Mouse (Mus musculus): ENCODE data around the gene Mageh1. TPM values are rescaled to one million over a fixed set of nuclear protein-coding genes. Genes with fewer than 3 reads are reported as not detected.
"Not testable (repeated sequence)": the region's sequence is repeated elsewhere in the genome, so short reads cannot be mapped to it uniquely, and the experiment has no call there.

Mageh1 gene
- total RNA-seq (2021): 10 to 100 TPM; 12.4 to 30.4 TPM
- polyA plus RNA-seq (2012; rRNA removed): 5.8 and 6.0 TPM in 2 replicates
- long read RNA-seq, transcript Mageh1-201 (1 exons, 1,410 nt): major isoform, 18 of 18 reads
- long read RNA-seq, partial matches to known transcripts: 0 of 18 reads
- long read RNA-seq, other reads (novel, unspliced or antisense): 0 of 18 reads

- peak; percentile 87 for DNase-seq
Measured at GRCm38 (mm10) chrX:153037087-153037971, at the start of gene Mageh1. TSS of gene Mageh1 (minus strand) at chrX:153037575.

DNA sequence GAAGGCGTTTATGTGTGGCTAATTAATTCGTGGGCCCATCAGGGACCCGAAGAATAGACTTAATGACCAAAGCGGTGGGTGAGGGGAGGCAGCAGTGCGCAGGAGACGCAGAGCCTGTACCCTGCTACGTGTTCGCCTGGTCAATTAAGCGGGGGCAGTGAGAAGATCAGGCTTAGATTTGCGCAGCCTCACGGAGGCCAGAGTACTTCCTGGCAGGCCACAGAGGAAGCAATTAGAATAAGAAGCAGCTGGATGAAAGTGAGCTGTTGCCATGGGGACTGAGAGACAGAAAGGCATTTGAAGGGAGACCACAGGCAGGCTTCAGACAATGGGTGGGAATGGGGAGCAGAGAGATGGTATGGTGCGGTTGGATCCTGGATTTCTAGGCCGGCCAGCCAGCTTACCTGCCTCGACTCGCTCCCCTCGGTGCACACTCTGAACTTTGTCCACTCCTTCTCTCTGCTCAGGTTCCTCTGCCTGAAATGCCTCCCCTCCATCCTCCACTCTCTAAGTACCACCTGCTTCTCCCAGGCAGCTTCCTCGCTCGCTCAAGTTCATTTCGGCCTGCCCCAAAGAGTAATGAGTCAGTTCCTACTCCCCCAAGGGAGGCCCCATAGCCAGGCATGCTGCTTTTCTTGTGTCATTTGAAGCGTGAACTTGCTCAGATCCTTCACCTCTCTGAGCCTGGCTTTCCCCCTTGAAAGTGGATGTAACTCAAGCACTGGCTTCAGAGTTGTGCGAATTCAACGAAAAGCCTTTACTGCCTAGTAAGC lies 783 bp upstream of the Mageh1 start:
- DNase-seq: not testable (repeated sequence)

DNA sequence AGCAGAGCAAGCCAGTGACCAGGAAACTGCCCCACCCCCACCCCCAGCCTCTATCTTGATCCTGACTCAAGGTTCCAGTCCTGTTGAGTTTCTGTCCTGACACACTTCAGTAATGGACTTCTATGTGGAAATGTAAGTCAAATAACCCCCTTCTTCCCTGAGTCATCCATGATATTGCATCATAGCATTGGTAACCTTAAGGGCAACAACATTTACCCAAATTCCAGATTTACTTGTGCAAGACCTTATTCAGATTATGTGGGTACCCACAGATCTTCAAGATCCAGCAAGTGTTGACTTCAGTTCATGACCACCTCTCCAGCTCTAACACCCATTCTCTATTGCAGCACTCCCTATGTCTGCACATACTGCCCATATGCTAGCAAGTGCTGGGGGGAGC lies 5.8 kb downstream of the Mageh1 start:
- DNase-seq: not testable (repeated sequence)

DNA sequence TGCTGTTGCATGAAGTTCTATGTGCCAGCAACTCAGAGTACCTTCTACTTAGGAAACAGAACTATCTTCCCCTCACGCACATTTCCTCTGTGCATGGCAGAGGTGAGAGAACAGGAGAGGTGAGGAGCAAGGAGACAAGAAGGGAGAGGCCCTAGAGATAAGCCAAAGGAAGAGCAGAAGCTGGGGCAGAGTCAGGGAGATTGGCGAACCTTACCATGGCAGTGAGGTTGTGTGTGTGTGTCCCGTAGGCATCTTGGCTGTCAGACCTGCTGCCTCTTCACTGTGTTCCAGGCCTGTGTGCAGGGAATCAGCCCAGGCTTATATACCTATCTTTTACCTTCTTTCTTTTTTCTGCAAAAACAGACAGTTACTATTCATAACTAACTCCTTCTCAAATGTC lies 11.7 kb downstream of the Mageh1 start:
- not testable (repeated sequence) for DNase-seq

GRCm38 (mm10) chrX:153025255-153025654 lies 12.1 kb downstream of the Mageh1 start:
- DNase-seq: not testable (repeated sequence)

- DNase-seq: no peak
Measured at GRCm38 (mm10) chrX:153007685-153008047, 29.7 kb downstream of the Mageh1 start.

DNA sequence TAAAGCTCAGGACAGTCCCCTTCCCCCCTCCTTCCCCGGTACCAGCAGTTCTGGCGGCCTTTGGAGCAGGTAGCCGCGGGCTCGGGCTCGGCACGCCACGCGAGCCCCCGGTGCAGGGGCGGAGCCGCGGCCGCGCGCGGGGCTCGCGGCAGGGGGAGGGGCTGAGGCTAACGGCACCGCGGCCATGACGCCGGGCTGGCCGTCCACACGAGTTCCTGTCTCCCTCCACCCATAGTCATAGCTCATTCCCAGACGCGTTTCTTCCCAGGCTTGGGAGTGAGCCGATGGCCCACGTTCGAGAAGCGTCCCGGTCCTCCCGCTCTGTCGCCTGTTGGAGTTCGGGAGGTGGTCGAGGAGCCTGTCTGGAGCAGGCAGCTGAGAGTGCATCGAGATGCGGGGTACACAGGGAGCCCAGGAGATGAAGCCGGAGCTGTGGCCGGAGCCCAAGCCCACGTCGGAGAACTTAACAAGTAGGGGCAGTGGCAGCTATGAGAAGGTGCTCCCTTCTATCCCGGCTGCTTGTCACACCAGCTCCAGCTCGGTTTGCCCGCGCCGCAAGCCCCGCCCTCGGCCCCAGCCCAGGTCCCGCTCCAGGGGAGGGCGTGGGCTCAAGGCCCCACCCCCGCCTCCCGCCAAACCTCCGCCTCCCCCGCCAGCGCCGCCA lies 30.2 kb downstream of the Mageh1 start:
- peak; percentile 78 for DNase-seq

DNA sequence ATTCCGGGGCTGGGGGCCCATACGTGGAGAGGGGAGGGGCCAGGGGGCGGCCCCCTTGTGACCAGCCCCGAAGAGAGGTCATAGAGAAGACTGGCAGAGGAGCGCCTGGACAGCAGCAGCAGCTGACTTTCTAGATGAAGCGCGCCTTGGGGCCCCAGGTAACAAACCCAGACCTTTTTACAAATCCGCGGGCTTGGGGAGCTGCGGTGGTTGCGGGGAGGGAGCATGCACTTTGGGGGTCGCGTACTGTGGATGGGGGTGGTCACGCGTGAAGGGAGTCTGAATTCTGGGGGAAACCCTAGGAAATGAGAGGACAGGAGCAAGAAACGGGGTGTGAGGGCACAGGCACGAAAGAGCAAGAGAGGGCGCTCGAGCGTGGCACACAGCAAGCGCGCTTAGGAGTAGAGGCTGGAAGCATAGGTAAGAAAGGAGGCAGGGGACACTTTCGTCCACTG lies 31.0 kb downstream of the Mageh1 start, which contains the start of gene Usp51:
TSS of gene Usp51 (plus strand) at position 83 of the 455 bp plus-strand sequence.
- peak; percentile 40 for DNase-seq

DNA sequence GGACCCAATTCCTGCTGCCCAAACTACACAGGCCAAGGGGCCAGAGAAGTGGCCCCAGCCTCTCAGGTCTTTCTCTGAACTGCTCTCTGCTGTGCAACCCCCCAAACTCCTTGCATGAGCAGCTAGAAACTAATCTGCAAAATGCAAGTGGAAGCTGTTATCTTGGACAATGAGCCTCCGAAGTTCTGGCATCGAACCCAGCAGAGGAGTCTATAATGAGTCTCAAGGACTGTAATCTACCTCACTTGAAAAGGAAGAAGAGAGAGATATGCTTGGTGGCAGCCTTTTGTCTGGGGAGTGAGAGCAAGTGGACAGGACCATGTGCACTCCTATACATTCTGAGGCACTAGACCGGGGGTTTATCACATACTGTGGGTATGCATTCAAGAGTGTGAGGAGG lies 41.3 kb downstream of the Mageh1 start:
- DNase-seq: not testable (repeated sequence)

GRCm38 (mm10) chrX:152989852-152990251 lies 47.5 kb downstream of the Mageh1 start:
- DNase-seq: not testable (repeated sequence)

Other genes with a start within 250 kb of the Mageh1 start
- 1 to 10 TPM; 1.9 to 2.8 TPM for gene Usp51, start 31.1 kb downstream of the Mageh1 start, total RNA-seq (2021)
- gene Usp51, start 31.1 kb downstream of the Mageh1 start, polyA plus RNA-seq (2012; rRNA removed): 0.40 and 0.58 TPM in 2 replicates
- not detected for gene Foxr2, start 81.2 kb upstream of the Mageh1 start, total RNA-seq (2021)
- gene Foxr2, start 81.2 kb upstream of the Mageh1 start, polyA plus RNA-seq (2012; rRNA removed): 0.03 TPM in 1 of 2 replicates, not detected in the other
- gene Rragb, start 102.4 kb upstream of the Mageh1 start, total RNA-seq (2021): 10 to 100 TPM in 1 of 2 experiments, 1 to 10 TPM in 1; 6.4 to 13.2 TPM
- gene Rragb, start 102.4 kb upstream of the Mageh1 start, polyA plus RNA-seq (2012; rRNA removed): 2.3 and 3.7 TPM in 2 replicates
- gene Klf8, start 199.9 kb upstream of the Mageh1 start, total RNA-seq (2021): under 1 TPM; 0.31 to 0.72 TPM
- gene Klf8, start 199.9 kb upstream of the Mageh1 start, polyA plus RNA-seq (2012; rRNA removed): 0.12 and 0.15 TPM in 2 replicates